Mouse (Mus musculus) lung, postnatal 14 days (tissue): Measurements from ENCODE around the gene Psmd14.

Experiments
- DNase-seq: peaks from one replicate; pipeline ENCODE4 v3.0.0; 2021

The Psmd14 gene

DNA sequence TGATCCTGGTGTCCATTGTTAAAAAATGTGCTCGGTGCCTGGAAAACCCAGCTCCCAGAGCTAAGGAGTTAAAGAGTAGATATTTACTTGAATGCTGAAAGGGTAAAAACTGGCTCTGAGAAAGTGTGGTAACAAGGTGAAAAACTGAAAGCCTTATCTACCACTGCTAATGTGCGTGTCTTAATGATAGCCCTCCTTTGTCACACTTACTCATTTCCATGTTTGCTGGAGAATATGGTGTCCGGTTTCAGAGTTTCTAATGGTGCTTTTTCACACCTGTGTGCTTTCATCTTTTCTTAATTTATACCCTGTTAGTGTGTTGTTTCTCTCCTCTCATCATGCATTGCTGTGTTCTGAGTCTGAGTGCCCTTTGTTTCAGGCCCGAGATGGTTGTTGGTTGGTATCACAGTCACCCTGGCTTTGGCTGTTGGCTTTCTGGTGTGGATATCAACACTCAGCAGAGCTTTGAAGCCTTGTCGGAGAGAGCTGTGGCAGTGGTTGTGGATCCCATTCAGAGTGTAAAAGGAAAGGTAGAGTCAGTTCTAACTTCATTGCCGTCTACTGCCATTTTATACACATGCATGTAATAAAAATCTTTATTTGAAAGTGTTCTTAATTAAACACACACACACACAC lies 53.1 kb downstream of the Psmd14 start:
- DNase-seq: no peak

GRCm38 (mm10) chr2:61765526-61765925 lies 54.0 kb downstream of the Psmd14 start:
- DNase-seq: no peak

DNA sequence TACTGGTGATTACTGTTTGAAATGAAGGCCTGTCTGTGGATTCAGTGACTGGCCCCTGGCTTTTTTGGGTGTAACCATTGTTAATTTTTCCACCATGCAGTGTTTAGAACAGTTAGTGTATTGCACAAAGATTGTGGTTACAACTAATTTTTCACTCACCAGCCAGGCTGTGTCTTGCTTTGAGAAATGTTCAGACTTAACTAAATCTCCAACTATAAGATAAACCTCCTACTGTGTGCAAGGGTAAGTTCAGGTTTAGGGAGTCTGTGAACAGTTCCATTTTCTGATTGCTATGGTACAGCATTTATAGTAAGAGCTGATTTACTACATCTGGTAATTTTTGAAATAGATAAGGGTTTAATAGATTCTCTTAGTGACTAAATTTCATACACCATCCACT lies 69.3 kb downstream of the Psmd14 start:
- DNase-seq: no peak

- DNase-seq: no peak
These were observed 83.5 kb downstream of the Psmd14 start for GRCm38 (mm10) chr2:61794960-61795359.

GRCm38 (mm10) chr2:61798048-61798447 lies 86.6 kb downstream of the Psmd14 start:
- DNase-seq: no peak

GRCm38 (mm10) chr2:61802656-61803251 lies 91.3 kb downstream of the Psmd14 start, which contains the start of gene Tbr1:
Gene Tbr1 (plus strand): TSS chr2:61802930.
- no peak for DNase-seq

- no peak for DNase-seq
These were observed 92.2 kb downstream of the Psmd14 start for GRCm38 (mm10) chr2:61803443-61804367.

- no peak for DNase-seq
These were observed 92.9 kb downstream of the Psmd14 start for GRCm38 (mm10) chr2:61804382-61804840.

- DNase-seq: no peak
These were observed 93.5 kb downstream of the Psmd14 start for GRCm38 (mm10) chr2:61804841-61805540.

DNA sequence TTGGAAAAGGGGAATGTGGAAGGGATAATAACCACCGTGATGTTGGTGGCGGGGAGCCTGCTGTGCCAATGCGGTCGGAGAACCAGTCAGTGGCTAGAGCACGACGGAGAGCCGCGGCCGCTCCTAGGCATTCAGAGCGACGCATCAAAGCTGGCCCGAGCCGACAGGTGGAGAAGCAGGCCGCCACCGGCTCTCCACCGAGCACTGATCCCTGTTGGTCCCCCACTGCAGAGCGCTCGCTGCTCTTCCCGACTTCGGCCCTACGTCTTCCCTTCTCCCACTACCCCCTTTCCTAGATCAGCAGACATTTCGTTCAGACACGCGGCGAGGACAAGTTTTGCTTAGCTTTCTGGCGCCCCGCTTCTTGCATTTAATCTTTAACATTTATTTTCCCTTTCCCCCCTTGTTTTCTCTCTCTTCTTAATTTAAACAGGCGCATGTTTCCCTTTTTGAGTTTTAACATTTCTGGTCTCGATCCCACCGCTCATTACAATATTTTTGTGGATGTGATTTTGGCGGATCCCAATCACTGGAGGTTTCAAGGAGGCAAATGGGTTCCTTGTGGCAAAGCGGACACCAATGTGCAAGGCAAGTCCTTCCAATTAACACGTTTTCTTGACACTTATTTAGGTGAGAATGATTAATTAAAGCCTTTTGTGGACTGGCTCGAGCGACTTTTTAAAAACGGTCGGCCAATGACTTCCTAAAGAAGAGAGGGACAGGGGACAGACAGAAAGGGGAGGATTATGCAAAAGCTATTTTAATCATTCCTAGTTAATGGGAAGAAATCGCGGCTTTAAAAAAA lies 94.2 kb downstream of the Psmd14 start:
- DNase-seq: no peak

DNA sequence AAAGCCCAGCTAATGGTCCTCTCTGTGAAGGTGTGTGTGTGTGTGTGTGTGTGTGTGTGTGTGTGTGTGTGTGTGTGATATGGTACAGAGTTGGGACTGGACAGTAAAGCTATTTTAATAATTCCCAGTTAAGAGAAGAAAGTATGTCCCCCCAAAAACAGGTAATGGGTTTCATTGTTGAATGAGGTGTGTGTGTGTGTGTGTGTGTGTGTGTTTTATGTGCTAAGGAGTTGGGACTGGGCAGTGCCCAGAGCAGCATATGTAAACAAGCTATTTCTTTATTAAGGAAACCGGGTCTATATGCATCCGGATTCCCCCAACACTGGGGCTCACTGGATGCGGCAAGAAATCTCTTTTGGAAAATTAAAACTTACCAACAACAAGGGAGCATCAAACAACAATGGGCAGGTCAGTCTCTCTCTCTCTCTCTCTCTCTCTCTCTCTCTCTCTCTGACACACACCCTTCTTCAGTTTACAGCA lies 94.9 kb downstream of the Psmd14 start:
- DNase-seq: no peak

DNA sequence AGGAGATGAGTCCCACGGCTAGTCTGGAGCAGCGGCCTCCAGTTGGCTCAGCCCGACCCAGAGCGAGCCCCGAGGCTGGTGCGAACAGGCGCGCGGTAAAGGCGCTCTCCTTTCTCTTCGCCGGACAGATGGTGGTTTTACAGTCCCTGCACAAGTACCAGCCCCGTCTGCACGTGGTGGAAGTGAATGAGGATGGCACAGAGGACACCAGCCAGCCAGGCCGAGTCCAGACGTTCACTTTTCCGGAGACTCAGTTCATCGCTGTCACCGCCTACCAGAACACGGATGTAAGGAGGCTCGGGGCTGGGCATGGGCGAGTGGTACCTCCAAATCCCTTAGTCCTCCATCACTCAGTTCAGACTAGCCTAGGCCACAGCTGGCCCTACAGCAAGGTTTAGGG lies 95.7 kb downstream of the Psmd14 start:
- DNase-seq: no peak

DNA sequence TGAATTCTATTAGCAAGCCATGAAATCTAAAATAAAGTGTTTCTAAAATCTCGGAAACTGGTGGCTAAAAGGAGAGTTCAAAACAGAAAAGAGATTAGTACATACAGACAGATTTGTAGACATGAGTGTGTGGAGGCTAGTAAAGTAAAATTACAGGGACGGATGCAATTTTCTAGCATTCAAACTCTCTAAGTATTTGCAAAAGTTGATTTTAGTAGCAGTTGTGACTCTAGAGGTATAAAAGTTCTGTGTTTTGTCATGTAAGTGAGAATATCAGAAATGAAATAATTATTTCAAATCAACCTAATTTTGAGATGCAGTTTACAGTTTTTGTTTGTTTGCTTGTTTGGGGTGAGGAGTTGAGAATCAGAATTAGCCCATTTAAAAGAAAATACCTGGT lies 96.3 kb downstream of the Psmd14 start:
- DNase-seq: no peak

GRCm38 (mm10) chr2:61808776-61809175 lies 97.3 kb downstream of the Psmd14 start:
- no peak for DNase-seq

DNA sequence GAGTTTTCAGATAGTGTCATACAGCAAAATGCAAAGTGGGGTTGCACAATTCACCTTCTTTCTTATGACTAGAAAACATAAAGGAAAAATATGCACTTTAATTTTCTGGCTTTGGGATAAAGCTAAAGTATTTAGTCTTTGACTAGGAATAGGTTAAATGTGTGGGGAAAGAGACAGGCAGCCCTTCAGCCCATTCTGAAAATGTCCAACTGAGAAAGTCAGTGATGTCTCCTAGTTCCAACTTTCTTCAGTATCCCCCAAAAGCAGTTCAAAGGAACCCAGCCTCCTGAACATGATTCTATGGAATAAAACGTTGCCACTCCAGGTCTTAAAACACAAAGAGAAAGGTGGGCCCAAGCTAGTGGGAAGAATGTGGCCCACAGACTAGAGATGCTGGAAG lies 97.9 kb downstream of the Psmd14 start:
- no peak for DNase-seq

DNA sequence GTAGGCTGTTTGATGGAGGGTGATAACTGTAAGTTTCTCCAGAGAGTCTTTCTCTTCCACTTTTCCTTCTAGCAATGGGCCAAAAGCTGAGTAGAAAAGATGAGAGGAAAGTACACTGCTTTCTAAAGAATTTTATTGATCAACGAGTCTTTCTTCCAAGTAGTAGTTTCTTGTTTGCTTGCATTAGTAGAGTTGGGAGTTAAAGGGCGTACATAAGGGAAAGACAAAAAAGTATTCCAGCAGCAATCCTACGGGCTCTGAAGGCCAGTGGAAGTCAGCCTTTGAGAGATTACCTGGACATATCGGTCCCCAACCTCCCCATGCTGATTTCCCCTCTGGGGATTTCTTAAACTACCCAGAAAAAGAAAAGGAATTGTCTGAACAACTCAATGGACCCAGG lies 99.3 kb downstream of the Psmd14 start:
- DNase-seq: no peak

DNA sequence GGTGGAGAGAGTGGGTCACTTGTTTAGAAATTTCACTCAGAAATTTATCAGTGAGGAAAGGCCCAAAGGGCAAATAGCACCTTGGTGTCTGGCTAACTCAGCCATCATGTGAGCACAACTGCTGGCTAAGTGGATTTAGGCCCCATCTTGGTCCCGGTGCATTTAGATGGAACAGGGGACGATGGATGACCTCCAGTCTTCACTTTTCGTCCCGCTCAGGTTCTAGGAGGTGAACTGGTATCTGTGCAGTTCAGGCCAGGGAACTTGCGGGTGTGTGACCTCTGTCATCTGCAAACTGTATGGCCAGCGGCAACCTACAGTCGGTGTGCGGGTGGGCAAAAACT lies 99.6 kb downstream of the Psmd14 start:
- no peak for DNase-seq

DNA sequence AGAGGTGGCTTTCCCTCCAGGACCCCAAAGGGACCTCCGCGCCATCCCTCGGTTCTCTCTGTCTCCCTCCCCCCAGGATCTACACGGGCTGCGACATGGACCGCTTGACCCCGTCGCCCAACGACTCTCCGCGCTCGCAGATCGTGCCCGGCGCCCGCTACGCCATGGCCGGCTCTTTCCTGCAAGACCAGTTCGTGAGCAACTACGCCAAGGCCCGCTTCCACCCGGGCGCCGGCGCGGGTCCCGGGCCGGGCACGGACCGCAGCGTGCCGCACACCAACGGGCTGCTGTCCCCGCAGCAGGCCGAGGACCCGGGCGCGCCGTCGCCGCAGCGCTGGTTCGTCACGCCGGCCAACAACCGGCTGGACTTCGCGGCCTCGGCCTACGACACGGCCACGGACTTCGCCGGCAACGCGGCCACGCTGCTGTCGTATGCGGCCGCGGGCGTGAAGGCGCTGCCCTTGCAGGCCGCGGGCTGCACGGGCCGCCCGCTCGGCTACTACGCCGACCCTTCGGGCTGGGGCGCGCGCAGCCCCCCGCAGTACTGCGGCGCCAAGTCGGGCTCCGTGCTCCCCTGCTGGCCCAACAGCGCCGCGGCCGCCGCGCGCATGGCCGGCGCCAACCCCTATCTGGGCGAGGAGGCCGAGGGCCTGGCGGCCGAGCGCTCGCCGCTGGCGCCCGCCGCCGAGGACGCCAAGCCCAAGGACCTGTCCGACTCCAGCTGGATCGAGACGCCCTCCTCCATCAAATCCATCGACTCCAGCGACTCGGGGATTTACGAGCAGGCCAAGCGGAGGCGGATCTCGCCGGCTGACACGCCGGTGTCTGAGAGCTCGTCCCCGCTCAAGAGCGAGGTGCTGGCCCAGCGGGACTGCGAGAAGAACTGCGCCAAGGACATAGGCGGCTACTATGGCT lies 100.3 kb downstream of the Psmd14 start:
- DNase-seq: no peak

DNA sequence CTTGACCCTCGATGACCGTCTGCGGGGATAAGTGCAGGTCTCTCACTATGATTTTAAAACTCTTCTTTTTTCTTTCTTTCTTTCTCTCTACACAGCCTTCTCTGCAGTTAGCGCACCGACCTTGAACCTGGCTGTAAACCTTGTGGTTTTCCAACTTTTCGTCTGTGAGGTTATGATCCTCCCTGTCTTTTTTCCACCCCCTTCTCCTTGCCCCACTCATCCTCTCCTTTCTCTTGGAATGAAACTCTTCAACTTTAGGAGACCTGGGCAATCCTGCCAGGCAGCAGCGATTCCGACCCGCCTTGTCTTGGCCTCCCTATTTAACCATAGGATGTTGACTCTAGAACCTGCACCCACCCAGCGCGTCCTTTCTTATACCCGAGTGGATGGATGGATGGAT lies 101.0 kb downstream of the Psmd14 start:
- DNase-seq: no peak

DNA sequence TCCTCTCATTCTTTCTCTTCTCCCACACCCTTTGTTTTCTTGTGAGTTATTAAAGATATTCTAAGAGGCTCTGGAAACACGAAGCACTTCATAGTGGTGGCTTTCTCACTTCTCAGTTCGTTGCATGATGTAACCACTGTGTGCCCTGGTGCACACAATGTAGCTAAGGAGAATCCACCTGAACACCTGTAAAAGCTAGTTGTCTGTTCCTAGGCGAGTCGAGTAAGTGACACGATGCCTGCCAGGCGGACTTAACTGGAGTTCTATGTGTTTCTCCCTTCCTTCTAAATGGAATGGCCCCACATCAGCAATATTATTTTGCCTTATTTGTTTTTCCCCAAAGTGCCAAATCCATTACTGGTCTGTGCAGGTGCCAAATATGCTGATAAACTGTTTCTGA lies 101.6 kb downstream of the Psmd14 start:
- DNase-seq: no peak

GRCm38 (mm10) chr2:61813521-61813920 lies 102.0 kb downstream of the Psmd14 start:
- DNase-seq: no peak
